Mouse (Mus musculus) left cerebral cortex, adult 2 months (tissue): Measurements from ENCODE around the gene D17H6S53E. TPM values are rescaled to one million over a fixed set of nuclear protein-coding genes. Genes with fewer than 3 reads are reported as not detected.
A peak's percentile ranks its signal among the peaks of the same experiment; 100 is the strongest.

ENCODE experiments used
- DNase-seq, 2 experiments: peaks; one replicate each; pipeline ENCODE4 v3.0.0; 2021 to 2022; ENCODE audit warnings: low spot score in 2 of 2, mixed read lengths in 1 of 2; ENCODE audit errors: extremely low spot score in 1 of 2
- H3K27ac ChIP-seq: fragments of 200-600 bp; 2 replicates; pipeline ENCODE4 v1.8.1; 2022
- H3K4me3 ChIP-seq: fragments of 200-600 bp; 2 replicates; pipeline ENCODE4 v1.8.1; 2022
- CTCF ChIP-seq: fragments of 200-600 bp; IDR thresholded peaks from 2 replicates; pipeline ENCODE4 v1.8.1; 2022; ENCODE audit warnings: antibody characterized with exemption, mild to moderate bottlenecking, moderate library complexity
- intact Hi-C: fragments of 180-260 bp; cut with DNase I; formaldehyde crosslinking; loops from one replicate; pipeline ENCODE4 v1.15.1; 2025
- long read RNA-seq, 2 experiments: library from polyadenylated mRNA; stranded (forward); transcript quantifications; one replicate each; pipeline ENCODE4 v2.0.0; 2021; ENCODE audit warnings: borderline mapping rate in 2 of 2
- total RNA-seq, 2 experiments: library from RNA; stranded (reverse); gene quantifications; 2 replicates each; pipeline ENCODE4 v1.2.3; 2021

D17H6S53E gene
- 10 to 100 TPM; 27.0 to 28.5 TPM for total RNA-seq
- long read RNA-seq, experiment 1, partial matches to known transcripts, result 0 of 2 reads
- long read RNA-seq, experiment 1, other reads (novel, unspliced or antisense), result 2 of 2 reads
- long read RNA-seq, experiment 2, partial matches to known transcripts, result 0 of 1 reads
- long read RNA-seq, experiment 2, other reads (novel, unspliced or antisense), result 1 of 1 reads

- peak within 1 kb of the TSS; percentile 62 for H3K4me3 ChIP-seq
- intact Hi-C loops, result no loop called here
- DNase-seq, result peak; percentile 70 to 72
- no peak for TF ChIP-seq CTCF
- peak within 1 kb of the TSS; percentile 96 for H3K27ac ChIP-seq
Measured at GRCm38 (mm10) chr17:35126206-35126611, at the start of gene D17H6S53E. TSS of gene D17H6S53E (plus strand) at chr17:35126373.

- intact Hi-C loops, result no loop called here
- peak within 1 kb of the TSS; percentile 22 for H3K4me3 ChIP-seq
- DNase-seq, result no peak
- no peak for TF ChIP-seq CTCF
- H3K27ac ChIP-seq, result peak within 1 kb of the TSS; percentile 11; the same call in 1 of the 2 replicates
Measured at GRCm38 (mm10) chr17:35076507-35077176, 49.5 kb upstream of the D17H6S53E start, which contains the start of gene Ly6g6e. TSS of gene Ly6g6e (plus strand) at chr17:35076902.

- Histone ChIP-seq H3K4me3 (peak overlapping the region; percentile 22), H3K27ac (no peak overlapping the region; the same call in 1 of the 2 replicates)
- no peak for DNase-seq
- TF ChIP-seq CTCF, result no peak
- intact Hi-C loops, result no loop called here
Measured at GRCm38 (mm10) chr17:35077285-35077684, 48.9 kb upstream of the D17H6S53E start.

GRCm38 (mm10) chr17:35077786-35078233 lies 48.4 kb upstream of the D17H6S53E start, which contains the start of gene Ly6g6d:
TSS of gene Ly6g6d (minus strand) at chr17:35078065.
- intact Hi-C loops, result no loop called here
- peak within 1 kb of the TSS; percentile 22 for H3K4me3 ChIP-seq
- peak; percentile 45 for TF ChIP-seq CTCF
- H3K27ac ChIP-seq, result peak within 1 kb of the TSS; percentile 11; the same call in 1 of the 2 replicates
- no peak for DNase-seq

- Histone ChIP-seq H3K4me3 (no peak overlapping the region), H3K27ac (no peak overlapping the region)
- DNase-seq, result no peak
- intact Hi-C loops, result no loop called here
- no peak for TF ChIP-seq CTCF
Measured at GRCm38 (mm10) chr17:35079778-35080177, 46.4 kb upstream of the D17H6S53E start.

GRCm38 (mm10) chr17:35080248-35080647 lies 45.9 kb upstream of the D17H6S53E start:
- intact Hi-C loops, result no loop called here

GRCm38 (mm10) chr17:35080710-35081109 lies 45.5 kb upstream of the D17H6S53E start:
- TF ChIP-seq CTCF, result no peak
- 0 out of 2 replicates have a peak overlapping the region, but pooled peaks have one; percentile 19 for H3K27ac ChIP-seq
- DNase-seq, result no peak
- H3K4me3 ChIP-seq, result no peak overlapping the region
- intact Hi-C loops, result no loop called here

More at GRCm38 (mm10) chr17:35080248-35080647, 45.9 kb upstream of the D17H6S53E start:
- no peak for DNase-seq
- TF ChIP-seq CTCF, result no peak
- Histone ChIP-seq H3K27ac (no peak overlapping the region), H3K4me3 (no peak overlapping the region)

- DNase-seq, result no peak
- Histone ChIP-seq H3K27ac (no peak overlapping the region), H3K4me3 (no peak overlapping the region)
- intact Hi-C loops, result no loop called here
- TF ChIP-seq CTCF, result no peak
Measured at GRCm38 (mm10) chr17:35082841-35083576, 43.2 kb upstream of the D17H6S53E start.

GRCm38 (mm10) chr17:35083929-35084497 lies 42.2 kb upstream of the D17H6S53E start:
- intact Hi-C loops, result no loop called here
- no peak overlapping the region for H3K4me3 ChIP-seq
- no peak overlapping the region for H3K27ac ChIP-seq
- DNase-seq, result no peak
- TF ChIP-seq CTCF, result no peak

- intact Hi-C loops, result no loop called here
- no peak for TF ChIP-seq CTCF
Measured at GRCm38 (mm10) chr17:35085208-35085865, 40.8 kb upstream of the D17H6S53E start, which contains the start of gene Ly6g6f. TSS of gene Ly6g6f (minus strand) at chr17:35085610.

GRCm38 (mm10) chr17:35088151-35088550 lies 38.0 kb upstream of the D17H6S53E start:
- no peak overlapping the region for H3K27ac ChIP-seq
- no peak for DNase-seq
- no peak overlapping the region for H3K4me3 ChIP-seq
- TF ChIP-seq CTCF, result peak; percentile 51
- intact Hi-C loops, result no loop called here

More at GRCm38 (mm10) chr17:35085208-35085865, 40.8 kb upstream of the D17H6S53E start, which contains the start of gene Ly6g6f:
- DNase-seq, result no peak
- H3K27ac ChIP-seq, result no peak within 1 kb of the TSS
- H3K4me3 ChIP-seq, result no peak within 1 kb of the TSS
